Mouse (Mus musculus): ENCODE results near the gene Prkar2a. TPM values are rescaled to one million over a fixed set of nuclear protein-coding genes. Genes with fewer than 3 reads are reported as not detected.
A peak's percentile ranks its signal among the peaks of the same experiment; 100 is the strongest.

The Prkar2a gene
- total RNA-seq, 1 experiment = 18.2 TPM

- peaks cover 2 to 4% of the 10 kb centered on the region in 2 experiments; a peak in 1 of 4 replicates for H3K4me1 ChIP-seq (ENCODE audit: control insufficient read depth in 2 of 2, insufficient read depth in 2 of 2, low read length in 2 of 2, poor library complexity in 1 of 2)
- DNase-seq (ENCODE audit: low read depth, low spot score) = no peak
- peak overlapping the region; percentile 93 for H3K4me3 ChIP-seq (ENCODE audit: insufficient read depth in 1 of 2, low read depth in 1 of 2, low read length in 2 of 2, poor library complexity in 1 of 2, severe bottlenecking in 1 of 2)
- no peak overlapping the region for H3K27ac ChIP-seq (ENCODE audit: insufficient read depth, low read depth, low read length, poor library complexity, severe bottlenecking)
- H3K9me3 ChIP-seq (ENCODE audit: control insufficient read depth, insufficient read depth, low read depth, low read length) = no peaks in the 10 kb centered on the region
- in situ Hi-C loops (cut with MboI; ENCODE audit: low sequenced_read_pairs in 2 of 2, unreplicated experiment in 2 of 2) = no loop called here
- no peaks in the 10 kb centered on the region for H3K36me3 ChIP-seq (ENCODE audit: control insufficient read depth, insufficient read depth, low read length, poor library complexity, severe bottlenecking)
- TF ChIP-seq HCFC1 (IDR thresholded peaks at IDR 0.05; ENCODE audit: borderline replicate concordance, insufficient read depth, low read length) = no peak
- H3K9ac ChIP-seq (ENCODE audit: insufficient read depth, low read depth, low read length, poor library complexity, severe bottlenecking) = peak overlapping the region; percentile 89
These were observed 26.5 kb upstream of the Prkar2a start for GRCm38 (mm10) chr9:108662660-108663059.

GRCm38 (mm10) chr9:108669875-108670274, 19.2 kb upstream of the Prkar2a start:
- no peak overlapping the region; the same call in 1 of the 2 replicates for H3K9ac ChIP-seq (ENCODE audit: insufficient read depth, low read depth, low read length, poor library complexity, severe bottlenecking)
- DNase-seq (ENCODE audit: low read depth, low spot score) = no peak
- H3K4me3 ChIP-seq (ENCODE audit: insufficient read depth in 1 of 2, low read depth in 1 of 2, low read length in 2 of 2, poor library complexity in 1 of 2, severe bottlenecking in 1 of 2) = no peak overlapping the region
- TF ChIP-seq ZC3H11A (IDR thresholded peaks at IDR 0.05; ENCODE audit: borderline replicate concordance, low read depth, low read length) (peak; percentile 33; the same call in 1 of the 2 replicates), ZNF384 (IDR thresholded peaks at IDR 0.05; ENCODE audit: low read depth, low read length) (no peak)
- peaks cover 12% of the 10 kb centered on the region for H3K36me3 ChIP-seq (ENCODE audit: control insufficient read depth, insufficient read depth, low read length, poor library complexity, severe bottlenecking)
- no peaks in the 10 kb centered on the region; a peak in 1 of 4 replicates for H3K4me1 ChIP-seq (ENCODE audit: control insufficient read depth in 2 of 2, insufficient read depth in 2 of 2, low read length in 2 of 2, poor library complexity in 1 of 2)
- no peak overlapping the region for H3K27ac ChIP-seq (ENCODE audit: insufficient read depth, low read depth, low read length, poor library complexity, severe bottlenecking)
- H3K9me3 ChIP-seq (ENCODE audit: control insufficient read depth, insufficient read depth, low read depth, low read length) = no peaks in the 10 kb centered on the region
- in situ Hi-C loops (cut with MboI; ENCODE audit: low sequenced_read_pairs in 2 of 2, unreplicated experiment in 2 of 2) = no loop called here

- in situ Hi-C loops (cut with MboI; ENCODE audit: low sequenced_read_pairs in 2 of 2, unreplicated experiment in 2 of 2) = no loop called here
- DNase-seq (ENCODE audit: low read depth, low spot score) = peak; percentile 86
- H3K9me3 ChIP-seq (ENCODE audit: control insufficient read depth, insufficient read depth, low read depth, low read length) = no peaks in the 10 kb centered on the region
- TF ChIP-seq MAFK (IDR thresholded peaks at IDR 0.05; ENCODE audit: insufficient read depth, low read depth, low read length) (no peak), CHD2 (IDR thresholded peaks at IDR 0.05; ENCODE audit: low read depth, low read length) (no peak), ZNF384 (IDR thresholded peaks at IDR 0.05; ENCODE audit: low read depth, low read length) (no peak), ZC3H11A (IDR thresholded peaks at IDR 0.05; ENCODE audit: borderline replicate concordance, low read depth, low read length) (no peak), HCFC1 (IDR thresholded peaks at IDR 0.05; ENCODE audit: borderline replicate concordance, insufficient read depth, low read length) (no peak)
- H3K4me1 ChIP-seq (ENCODE audit: control insufficient read depth in 2 of 2, insufficient read depth in 2 of 2, low read length in 2 of 2, poor library complexity in 1 of 2) = no peaks in the 10 kb centered on the region
- no peak overlapping the region for H3K27ac ChIP-seq (ENCODE audit: insufficient read depth, low read depth, low read length, poor library complexity, severe bottlenecking)
- peaks cover 12% of the 10 kb centered on the region for H3K36me3 ChIP-seq (ENCODE audit: control insufficient read depth, insufficient read depth, low read length, poor library complexity, severe bottlenecking)
- no peak overlapping the region for H3K4me3 ChIP-seq (ENCODE audit: insufficient read depth in 1 of 2, low read depth in 1 of 2, low read length in 2 of 2, poor library complexity in 1 of 2, severe bottlenecking in 1 of 2)
- H3K9ac ChIP-seq (ENCODE audit: insufficient read depth, low read depth, low read length, poor library complexity, severe bottlenecking) = no peak overlapping the region
These were observed 16.0 kb upstream of the Prkar2a start for GRCm38 (mm10) chr9:108673151-108673550.

- in situ Hi-C loops (cut with MboI; ENCODE audit: low sequenced_read_pairs in 2 of 2, unreplicated experiment in 2 of 2) = no loop called here
- no peak overlapping the region for H3K27ac ChIP-seq (ENCODE audit: insufficient read depth, low read depth, low read length, poor library complexity, severe bottlenecking)
- H3K4me3 ChIP-seq (ENCODE audit: insufficient read depth in 1 of 2, low read depth in 1 of 2, low read length in 2 of 2, poor library complexity in 1 of 2, severe bottlenecking in 1 of 2) = no peak overlapping the region
- H3K4me1 ChIP-seq (ENCODE audit: control insufficient read depth in 2 of 2, insufficient read depth in 2 of 2, low read length in 2 of 2, poor library complexity in 1 of 2) = no peaks in the 10 kb centered on the region; a peak in 1 of 4 replicates
- H3K36me3 ChIP-seq (ENCODE audit: control insufficient read depth, insufficient read depth, low read length, poor library complexity, severe bottlenecking) = peaks cover 12% of the 10 kb centered on the region
- H3K9ac ChIP-seq (ENCODE audit: insufficient read depth, low read depth, low read length, poor library complexity, severe bottlenecking) = no peak overlapping the region
- H3K9me3 ChIP-seq (ENCODE audit: control insufficient read depth, insufficient read depth, low read depth, low read length) = no peaks in the 10 kb centered on the region
- TF ChIP-seq MAFK (IDR thresholded peaks at IDR 0.05; ENCODE audit: insufficient read depth, low read depth, low read length) (no peak), ZNF384 (IDR thresholded peaks at IDR 0.05; ENCODE audit: low read depth, low read length) (no peak), ZC3H11A (IDR thresholded peaks at IDR 0.05; ENCODE audit: borderline replicate concordance, low read depth, low read length) (no peak), HCFC1 (IDR thresholded peaks at IDR 0.05; ENCODE audit: borderline replicate concordance, insufficient read depth, low read length) (no peak), CHD2 (IDR thresholded peaks at IDR 0.05; ENCODE audit: low read depth, low read length) (no peak)
- DNase-seq (ENCODE audit: low read depth, low spot score) = no peak
These were observed 9.1 kb upstream of the Prkar2a start for GRCm38 (mm10) chr9:108680026-108680425.

- Histone ChIP-seq H3K36me3 (ENCODE audit: control insufficient read depth, insufficient read depth, low read length, poor library complexity, severe bottlenecking) (peaks cover 9% of the 10 kb centered on the region), H3K4me3 (ENCODE audit: insufficient read depth in 1 of 2, low read depth in 1 of 2, low read length in 2 of 2, poor library complexity in 1 of 2, severe bottlenecking in 1 of 2) (no peak overlapping the region), H3K27ac (ENCODE audit: insufficient read depth, low read depth, low read length, poor library complexity, severe bottlenecking) (no peak overlapping the region), H3K9ac (ENCODE audit: insufficient read depth, low read depth, low read length, poor library complexity, severe bottlenecking) (no peak overlapping the region), H3K4me1 (ENCODE audit: control insufficient read depth in 2 of 2, insufficient read depth in 2 of 2, low read length in 2 of 2, poor library complexity in 1 of 2) (peaks cover 0 to under 1% of the 10 kb centered on the region in 2 experiments; a peak in 1 of 4 replicates), H3K9me3 (ENCODE audit: control insufficient read depth, insufficient read depth, low read depth, low read length) (no peaks in the 10 kb centered on the region)
- TF ChIP-seq ZC3H11A (IDR thresholded peaks at IDR 0.05; ENCODE audit: borderline replicate concordance, low read depth, low read length) = no peak
- no peak for TF ChIP-seq MAFK (IDR thresholded peaks at IDR 0.05; ENCODE audit: insufficient read depth, low read depth, low read length)
- in situ Hi-C loops (cut with MboI; ENCODE audit: low sequenced_read_pairs in 2 of 2, unreplicated experiment in 2 of 2) = no loop called here
- DNase-seq (ENCODE audit: low read depth, low spot score) = no peak
These were observed 2.6 kb upstream of the Prkar2a start for GRCm38 (mm10) chr9:108686475-108686887.

Data from ES-E14 (cell line).